Mouse (Mus musculus) hindbrain, embryonic 10.5 days (tissue): Measurements from ENCODE around the gene Hoxb8. TPM values are rescaled to one million over a fixed set of nuclear protein-coding genes. Genes with fewer than 3 reads are reported as not detected.

ENCODE experiments used
- DNase-seq: peaks from one replicate; pipeline ENCODE4 v3.0.0-alpha.2; 2017; ENCODE audit warnings: low spot score
- H3K27ac ChIP-seq: fragments of 300-500 bp; sonication (generic); 2 replicates; pipeline ENCODE4 v1.5.1; 2016; ENCODE audit warnings: mild to moderate bottlenecking, moderate library complexity
- H3K27me3 ChIP-seq: fragments of 300-500 bp; sonication (generic); 2 replicates; pipeline ENCODE4 v1.6.1; 2016; ENCODE audit warnings: mild to moderate bottlenecking; ENCODE audit not compliant: poor library complexity, insufficient read depth, severe bottlenecking
- H3K36me3 ChIP-seq: fragments of 300-500 bp; sonication (generic); 2 replicates; pipeline ENCODE4 v1.6.1; 2016; ENCODE audit warnings: mild to moderate bottlenecking, moderate library complexity
- H3K4me1 ChIP-seq: fragments of 300-500 bp; sonication (generic); replicated peaks from 2 replicates; pipeline ENCODE4 v1.6.1; 2016; ENCODE audit warnings: mild to moderate bottlenecking
- H3K4me3 ChIP-seq: fragments of 300-500 bp; sonication (generic); 2 replicates; pipeline ENCODE4 v1.5.1; 2016; ENCODE audit warnings: mild to moderate bottlenecking, moderate library complexity
- H3K9me3 ChIP-seq: fragments of 300-500 bp; sonication (generic); 2 replicates; pipeline ENCODE4 v1.6.1; 2016; ENCODE audit warnings: mild to moderate bottlenecking, moderate library complexity
- WGBS: fragments of 180-500 bp; shearing (Covaris S2); methylation state at CpG from one replicate; pipeline ENCODE4 v1.1.7; 2016; 5-methylcytosine and 5-hydroxymethylcytosine counted together
- polyA plus RNA-seq: library from polyadenylated mRNA; unstranded; fragments of >200 nt; fragmentation: Nextera tagmentation; extraction: Ambion mirVana; gene quantifications from 2 replicates; pipeline ENCODE4 v1.2.1, GENCODE M21; 2016

Hoxb8 gene
- polyA plus RNA-seq, 1 experiment from 2014 or later: 0.08 TPM

- Histone ChIP-seq H3K9me3 (no peaks in the 10 kb centered on the region), H3K27ac (no peak overlapping the region), H3K4me3 (peak overlapping the region; percentile 40), H3K27me3 (peaks cover 100% of the 10 kb centered on the region), H3K36me3 (no peaks in the 10 kb centered on the region), H3K4me1 (peaks cover 27% of the 10 kb centered on the region)
- no peak for DNase-seq
- WGBS: under 1% methylated on average over 36 of the region's 37 CpGs
Observed at GRCm38 (mm10) chr11:96284774-96285734, 3.3 kb downstream of the Hoxb8 start.

GRCm38 (mm10) chr11:96285771-96286738, 4.3 kb downstream of the Hoxb8 start, which contains the start of gene Hoxb7:
Hoxb7 (plus strand) TSS chr11:96286623.
- H3K4me1 ChIP-seq: peaks cover 27% of the 10 kb centered on the region
- H3K27ac ChIP-seq: no peak within 1 kb of the TSS
- H3K4me3 ChIP-seq: peak within 1 kb of the TSS; percentile 37
- no peaks in the 10 kb centered on the region for H3K9me3 ChIP-seq
- DNase-seq: peak; percentile 56
- no peaks in the 10 kb centered on the region for H3K36me3 ChIP-seq
- under 1% methylated on average over 43 of the region's 43 CpGs for WGBS
- peaks cover 100% of the 10 kb centered on the region for H3K27me3 ChIP-seq

GRCm38 (mm10) chr11:96286739-96287385, 5.2 kb downstream of the Hoxb8 start:
- peaks cover 100% of the 10 kb centered on the region for H3K27me3 ChIP-seq
- no peaks in the 10 kb centered on the region for H3K36me3 ChIP-seq
- peak overlapping the region; percentile 37 for H3K4me3 ChIP-seq
- H3K27ac ChIP-seq: no peak overlapping the region
- peaks cover 27% of the 10 kb centered on the region for H3K4me1 ChIP-seq
- peak; percentile 58 for DNase-seq
- H3K9me3 ChIP-seq: no peaks in the 10 kb centered on the region
- WGBS: under 1% methylated on average over 55 of the region's 55 CpGs

- Histone ChIP-seq H3K27ac (no peak overlapping the region), H3K36me3 (no peaks in the 10 kb centered on the region), H3K4me1 (peaks cover 27% of the 10 kb centered on the region), H3K27me3 (peaks cover 100% of the 10 kb centered on the region), H3K4me3 (no peak overlapping the region), H3K9me3 (no peaks in the 10 kb centered on the region)
- under 1% methylated on average over 9 of the region's 9 CpGs for WGBS
- DNase-seq: no peak
Observed at GRCm38 (mm10) chr11:96287411-96287810, 5.7 kb downstream of the Hoxb8 start.

GRCm38 (mm10) chr11:96288455-96289221, 6.9 kb downstream of the Hoxb8 start:
- DNase-seq: no peak
- H3K27me3 ChIP-seq: peaks cover 100% of the 10 kb centered on the region
- 5% methylated on average over 1 of the region's 1 CpGs for WGBS
- H3K36me3 ChIP-seq: no peaks in the 10 kb centered on the region
- peaks cover 22% of the 10 kb centered on the region for H3K4me1 ChIP-seq
- no peaks in the 10 kb centered on the region for H3K9me3 ChIP-seq
- no peak overlapping the region for H3K27ac ChIP-seq
- no peak overlapping the region for H3K4me3 ChIP-seq

- Histone ChIP-seq H3K36me3 (no peaks in the 10 kb centered on the region), H3K4me3 (no peak overlapping the region), H3K9me3 (no peaks in the 10 kb centered on the region), H3K27me3 (peaks cover 100% of the 10 kb centered on the region), H3K4me1 (peaks cover 17% of the 10 kb centered on the region), H3K27ac (no peak overlapping the region)
- WGBS: 1% methylated on average over 21 of the region's 21 CpGs
- no peak for DNase-seq
Observed at GRCm38 (mm10) chr11:96289293-96289692, 7.6 kb downstream of the Hoxb8 start.

GRCm38 (mm10) chr11:96289837-96290236, 8.1 kb downstream of the Hoxb8 start:
- no peak overlapping the region for H3K4me3 ChIP-seq
- 8% methylated on average over 6 of the region's 6 CpGs for WGBS
- H3K27me3 ChIP-seq: peaks cover 100% of the 10 kb centered on the region
- no peaks in the 10 kb centered on the region for H3K9me3 ChIP-seq
- H3K4me1 ChIP-seq: peaks cover 12% of the 10 kb centered on the region
- no peak overlapping the region for H3K27ac ChIP-seq
- no peaks in the 10 kb centered on the region for H3K36me3 ChIP-seq
- DNase-seq: no peak

- H3K4me3 ChIP-seq: no peak overlapping the region
- peaks cover 100% of the 10 kb centered on the region for H3K27me3 ChIP-seq
- WGBS: 2% methylated on average over 17 of the region's 17 CpGs
- no peak for DNase-seq
- peaks cover 6% of the 10 kb centered on the region for H3K4me1 ChIP-seq
- no peaks in the 10 kb centered on the region for H3K9me3 ChIP-seq
- no peak overlapping the region for H3K27ac ChIP-seq
- no peaks in the 10 kb centered on the region for H3K36me3 ChIP-seq
Observed at GRCm38 (mm10) chr11:96290705-96291355, 9.1 kb downstream of the Hoxb8 start.

GRCm38 (mm10) chr11:96291681-96292564, 10.2 kb downstream of the Hoxb8 start, which contains the start of gene Hoxb6:
Hoxb6 (plus strand) TSS chr11:96292476.
- DNase-seq: peak; percentile 52
- Histone ChIP-seq H3K4me1 (peaks cover 2% of the 10 kb centered on the region), H3K27me3 (peaks cover 100% of the 10 kb centered on the region), H3K27ac (no peak within 1 kb of the TSS), H3K36me3 (no peaks in the 10 kb centered on the region), H3K9me3 (no peaks in the 10 kb centered on the region), H3K4me3 (no peak within 1 kb of the TSS)
- 2% methylated on average over 22 of the region's 22 CpGs for WGBS

- DNase-seq: no peak
- Histone ChIP-seq H3K4me3 (no peak overlapping the region), H3K27ac (no peak overlapping the region), H3K9me3 (no peaks in the 10 kb centered on the region), H3K27me3 (peaks cover 100% of the 10 kb centered on the region), H3K4me1 (no peaks in the 10 kb centered on the region), H3K36me3 (no peaks in the 10 kb centered on the region)
- under 1% methylated on average over 12 of the region's 12 CpGs for WGBS
Observed at GRCm38 (mm10) chr11:96292565-96293301, 11.0 kb downstream of the Hoxb8 start.
